Mouse (Mus musculus) left cerebral cortex, adult 18-20 months (tissue): ENCODE data around the gene Sobp. TPM values are rescaled to one million over a fixed set of nuclear protein-coding genes. Genes with fewer than 3 reads are reported as not detected.

Experiments
- DNase-seq, 2 experiments: peaks; one replicate each; pipeline ENCODE4 v3.0.0; 2021 to 2022; ENCODE audit warnings: low spot score in 2 of 2, mixed read lengths in 1 of 2
- total RNA-seq, 2 experiments: library from RNA; stranded (reverse); gene quantifications; 2 replicates each; pipeline ENCODE4 v1.2.3; 2021

Gene Sobp
- total RNA-seq, 2 experiments from 2014 or later, result 68.0 to 71.5 TPM

- DNase-seq, result no peak
These were observed 12.0 kb downstream of the Sobp start for GRCm38 (mm10) chr10:43162318-43162717.

GRCm38 (mm10) chr10:43159333-43159732 lies 15.0 kb downstream of the Sobp start:
- no peak for DNase-seq

- DNase-seq, result no peak
These were observed 15.4 kb downstream of the Sobp start for GRCm38 (mm10) chr10:43158917-43159316.

GRCm38 (mm10) chr10:43155046-43155560 lies 19.2 kb downstream of the Sobp start:
- DNase-seq, result no peak

GRCm38 (mm10) chr10:43152643-43153042 lies 21.7 kb downstream of the Sobp start:
- DNase-seq, result no peak

- DNase-seq, result no peak
These were observed 25.9 kb downstream of the Sobp start for GRCm38 (mm10) chr10:43148456-43148855.

GRCm38 (mm10) chr10:43143173-43143572 lies 31.2 kb downstream of the Sobp start:
- DNase-seq, result no peak

- peak in 1 of 2 experiments; percentile 31 for DNase-seq
These were observed 40.3 kb downstream of the Sobp start for GRCm38 (mm10) chr10:43134027-43134426.

- DNase-seq, result no peak
These were observed 45.6 kb downstream of the Sobp start for GRCm38 (mm10) chr10:43128750-43129149.

GRCm38 (mm10) chr10:43124561-43124960 lies 49.8 kb downstream of the Sobp start:
- DNase-seq, result no peak

GRCm38 (mm10) chr10:43124156-43124555 lies 50.2 kb downstream of the Sobp start:
- DNase-seq, result peak; percentile 32 to 53

- no peak for DNase-seq
These were observed 50.9 kb downstream of the Sobp start for GRCm38 (mm10) chr10:43123422-43123821.

- DNase-seq, result no peak
These were observed 53.5 kb downstream of the Sobp start for GRCm38 (mm10) chr10:43120688-43121450.

- DNase-seq, result no peak
These were observed 58.0 kb downstream of the Sobp start for GRCm38 (mm10) chr10:43116083-43116927.

- DNase-seq, result no peak
These were observed 62.0 kb downstream of the Sobp start for GRCm38 (mm10) chr10:43112296-43112695.

GRCm38 (mm10) chr10:43106616-43107015 lies 67.7 kb downstream of the Sobp start:
- DNase-seq, result peak; percentile 66 to 83

- no peak for DNase-seq
These were observed 68.1 kb downstream of the Sobp start for GRCm38 (mm10) chr10:43106196-43106595.

GRCm38 (mm10) chr10:43100513-43100912 lies 73.8 kb downstream of the Sobp start:
- no peak for DNase-seq

GRCm38 (mm10) chr10:43099229-43099628 lies 75.1 kb downstream of the Sobp start:
- DNase-seq, result no peak

- DNase-seq, result no peak
These were observed 76.6 kb downstream of the Sobp start for GRCm38 (mm10) chr10:43097755-43098154.

GRCm38 (mm10) chr10:43096614-43097013 lies 77.7 kb downstream of the Sobp start:
- no peak for DNase-seq

GRCm38 (mm10) chr10:43094537-43094936 lies 79.8 kb downstream of the Sobp start:
- DNase-seq, result no peak
